ENCODE assay signal across 9 mouse cellular contexts in genomic region chr2:97478175-97478924, GRCm38 (mm10).
DNase-seq lines count a peak whose midpoint lies in the region; ATAC-seq and TF ChIP-seq lines count a peak whose summit lies in the region.
"Had no signal": no experiment of that assay in that cellular context is flagged by ENCODE, and none has a peak within 500 bp of the region (broad histone marks: within the 10 kb centered on the region; RNA-seq: fewer than 3 reads in every experiment).

No protein-coding gene starts in this region.

- intact Hi-C loops in gastrocnemius, postnatal 14 days (cut with DNase I; ENCODE audit: low total_unique reads): no loop called here

- WGBS in kidney, postnatal 0 days: 70% methylated on average over 10 of the region's 10 CpGs
- WGBS in kidney, embryonic 14.5 days: 74% methylated on average over 10 of the region's 10 CpGs
- 8% methylated on average over 10 of the region's 10 CpGs for WGBS in forebrain, postnatal 0 days
- 25% methylated on average over 10 of the region's 10 CpGs for WGBS in midbrain, embryonic 14.5 days

- no peaks in the 10 kb centered on the region for H3K9me3 ChIP-seq in kidney, postnatal 0 days (replicated peaks; ENCODE audit: low read length)
- H3K9me3 ChIP-seq in kidney, embryonic 14.5 days (ENCODE audit: control insufficient read depth, low read length): no peaks in the 10 kb centered on the region
- H3K9me3 ChIP-seq in forebrain, postnatal 0 days (ENCODE audit: low read length): no peaks in the 10 kb centered on the region
- no peaks in the 10 kb centered on the region for H3K9me3 ChIP-seq in midbrain, embryonic 14.5 days (ENCODE audit: control insufficient read depth, low read length)

- no peak for ATAC-seq in kidney, postnatal 0 days (replicated peaks; ENCODE audit: low FRiP score, low read depth)
- no peak for ATAC-seq in kidney, embryonic 14.5 days (ENCODE audit: low FRiP score, low TSS enrichment)
- peak; percentile 94 for ATAC-seq in forebrain, postnatal 0 days
- ATAC-seq in midbrain, embryonic 14.5 days (ENCODE audit: low FRiP score, low TSS enrichment): peak; percentile 83

- TF ChIP-seq POLR2A in cortical plate, adult 2 months (IDR thresholded peaks at IDR 0.05; ENCODE audit: extremely low read depth, insufficient read depth, low read length): no peak

- TF ChIP-seq CTCF in kidney, postnatal 0 days (IDR thresholded peaks at IDR 0.05; ENCODE audit: low read depth): no peak
- no peak for TF ChIP-seq CTCF in cortical plate, adult 2 months (IDR thresholded peaks at IDR 0.05; ENCODE audit: extremely low read depth, insufficient read depth, low read length)
- TF ChIP-seq CTCF in forebrain, postnatal 0 days (IDR thresholded peaks at IDR 0.05; ENCODE audit: low read depth): no peak

- no peak for DNase-seq in kidney, postnatal 0 days (ENCODE audit: low spot score)
- DNase-seq in forebrain, postnatal 0 days: peak; percentile 77
- DNase-seq in midbrain, embryonic 14.5 days: peak; percentile 72
- DNase-seq in T-cell, adult 2 months (ENCODE audit: low spot score): no peak
- DNase-seq in lung, postnatal 25 days (ENCODE audit: low spot score): no peak
- DNase-seq in gastrocnemius, postnatal 14 days: no peak
- DNase-seq: heart, postnatal 4 days had no signal

- H3K4me3 ChIP-seq in kidney, postnatal 0 days (replicated peaks; ENCODE audit: low read depth, low read length): no peak overlapping the region
- H3K4me3 ChIP-seq in kidney, embryonic 14.5 days (ENCODE audit: low read length): no peak overlapping the region
- H3K4me3 ChIP-seq in cortical plate, adult 2 months (ENCODE audit: insufficient read depth, low read length): peak overlapping the region; percentile 5
- H3K4me3 ChIP-seq in forebrain, postnatal 0 days (ENCODE audit: low read depth, low read length): peak overlapping the region; percentile 31
- peak overlapping the region; percentile 15; the same call in 1 of the 2 replicates for H3K4me3 ChIP-seq in midbrain, embryonic 14.5 days (replicated peaks; ENCODE audit: low read depth, low read length)

- no peaks in the 10 kb centered on the region for H3K36me3 ChIP-seq in kidney, postnatal 0 days (ENCODE audit: insufficient read depth, low read length)
- H3K36me3 ChIP-seq in kidney, embryonic 14.5 days (ENCODE audit: control insufficient read depth, insufficient read depth, low read length): no peaks in the 10 kb centered on the region
- no peaks in the 10 kb centered on the region for H3K36me3 ChIP-seq in forebrain, postnatal 0 days (ENCODE audit: insufficient read depth)
- H3K36me3 ChIP-seq in midbrain, embryonic 14.5 days (ENCODE audit: control insufficient read depth, insufficient read depth, low read length): no peaks in the 10 kb centered on the region

- no peaks in the 10 kb centered on the region for H3K4me1 ChIP-seq in kidney, postnatal 0 days (replicated peaks; ENCODE audit: insufficient read depth, low read length)
- H3K4me1 ChIP-seq in kidney, embryonic 14.5 days (ENCODE audit: control insufficient read depth, insufficient read depth, low read length): no peaks in the 10 kb centered on the region
- peaks cover 2% of the 10 kb centered on the region; the same call in 1 of the 2 replicates for H3K4me1 ChIP-seq in cortical plate, adult 2 months (ENCODE audit: control insufficient read depth, insufficient read depth, low read length)
- H3K4me1 ChIP-seq in forebrain, postnatal 0 days (ENCODE audit: insufficient read depth): peaks cover 11% of the 10 kb centered on the region
- H3K4me1 ChIP-seq in midbrain, embryonic 14.5 days (ENCODE audit: control insufficient read depth, insufficient read depth, low read length): peaks cover 12% of the 10 kb centered on the region

- no peak overlapping the region for H3K9ac ChIP-seq in kidney, postnatal 0 days (ENCODE audit: low read depth, low read length)
- no peak overlapping the region for H3K9ac ChIP-seq in kidney, embryonic 14.5 days (ENCODE audit: low read depth, low read length)
- H3K9ac ChIP-seq in forebrain, postnatal 0 days: peak overlapping the region; percentile 44
- no peak overlapping the region for H3K9ac ChIP-seq in midbrain, embryonic 14.5 days (replicated peaks; ENCODE audit: low read length)

- no peak overlapping the region for H3K27ac ChIP-seq in kidney, postnatal 0 days
- no peak overlapping the region for H3K27ac ChIP-seq in kidney, embryonic 14.5 days (ENCODE audit: low read depth, low read length)
- H3K27ac ChIP-seq in cortical plate, adult 2 months (ENCODE audit: insufficient read depth, low read length): peak overlapping the region; percentile 30; the same call in 1 of the 2 replicates
- H3K27ac ChIP-seq in forebrain, postnatal 0 days (ENCODE audit: low read depth, low read length): peak overlapping the region; percentile 64
- peak overlapping the region; percentile 65; the same call in 1 of the 2 replicates for H3K27ac ChIP-seq in midbrain, embryonic 14.5 days (replicated peaks; ENCODE audit: low read depth, low read length)

- no peaks in the 10 kb centered on the region for H3K27me3 ChIP-seq in kidney, postnatal 0 days (ENCODE audit: insufficient read depth, low read length)
- H3K27me3 ChIP-seq in kidney, embryonic 14.5 days (ENCODE audit: control insufficient read depth, insufficient read depth, low read length): no peaks in the 10 kb centered on the region
- no peaks in the 10 kb centered on the region for H3K27me3 ChIP-seq in forebrain, postnatal 0 days (ENCODE audit: insufficient read depth, low read length)
- H3K27me3 ChIP-seq in midbrain, embryonic 14.5 days (ENCODE audit: control insufficient read depth, insufficient read depth, low read length): no peaks in the 10 kb centered on the region

- H3K4me2 ChIP-seq in kidney, postnatal 0 days (ENCODE audit: low read length): 0 out of 2 replicates have a peak overlapping the region, but pooled peaks have one; percentile 5
- H3K4me2 ChIP-seq in kidney, embryonic 14.5 days (replicated peaks; ENCODE audit: low read depth, low read length): no peak overlapping the region
- peak overlapping the region; percentile 55 for H3K4me2 ChIP-seq in forebrain, postnatal 0 days (ENCODE audit: low read depth)
- H3K4me2 ChIP-seq in midbrain, embryonic 14.5 days (ENCODE audit: low read length): peak overlapping the region; percentile 45

Comparison
In these comparisons a context has a peak if more than half of its experiments do, and no peak if none do; other contexts are left out.
1. ATAC-seq: peak in forebrain, postnatal 0 days (single experiment) and midbrain, embryonic 14.5 days (single experiment); none in kidney, postnatal 0 days (single experiment) and kidney, embryonic 14.5 days (single experiment).
2. DNase-seq: peak in forebrain, postnatal 0 days (single experiment) and midbrain, embryonic 14.5 days (single experiment); none in kidney, postnatal 0 days (single experiment), T-cell, adult 2 months (single experiment), lung, postnatal 25 days (single experiment) and gastrocnemius, postnatal 14 days (single experiment).
3. H3K27ac ChIP-seq: peak in cortical plate, adult 2 months (single experiment), forebrain, postnatal 0 days (single experiment) and midbrain, embryonic 14.5 days (single experiment); none in kidney, postnatal 0 days (single experiment) and kidney, embryonic 14.5 days (single experiment).
4. H3K4me3 ChIP-seq: peak in cortical plate, adult 2 months (single experiment), forebrain, postnatal 0 days (single experiment) and midbrain, embryonic 14.5 days (single experiment); none in kidney, postnatal 0 days (single experiment) and kidney, embryonic 14.5 days (single experiment).